In genomic region chr2:106083801-106084800, GRCm38 (mm10) we compare ENCODE assay signal across 12 mouse cellular contexts.
DNase-seq lines count a peak whose midpoint lies in the region; ATAC-seq and TF ChIP-seq lines count a peak whose summit lies in the region.
"Had no signal": no experiment of that assay in that cellular context is flagged by ENCODE, and none has a peak within 500 bp of the region (broad histone marks: within the 10 kb centered on the region; RNA-seq: fewer than 3 reads in every experiment).

No protein-coding gene starts in this region.

- H3K4me3 ChIP-seq in hindbrain, embryonic 12.5 days = no peak overlapping the region
- H3K4me3 ChIP-seq in midbrain, postnatal 0 days (ENCODE audit: low read depth, low read length) = no peak overlapping the region
- H3K4me3 ChIP-seq: heart, embryonic 15.5 days; myocyte had no signal

- H3K36me3 ChIP-seq in hindbrain, embryonic 12.5 days = no peaks in the 10 kb centered on the region
- no peaks in the 10 kb centered on the region for H3K36me3 ChIP-seq in midbrain, postnatal 0 days (ENCODE audit: insufficient read depth, low read length)
- H3K36me3 ChIP-seq: heart, embryonic 15.5 days had no signal

- H3K27ac ChIP-seq in hindbrain, embryonic 12.5 days = peak overlapping the region; percentile 48
- no peak overlapping the region for H3K27ac ChIP-seq in midbrain, postnatal 0 days (ENCODE audit: low read depth, low read length)
- H3K27ac ChIP-seq: heart, embryonic 15.5 days had no signal

- ATAC-seq in hindbrain, embryonic 12.5 days (ENCODE audit: low FRiP score) = peak; percentile 86
- peak; percentile 54; the same call in 1 of the 2 replicates for ATAC-seq in midbrain, postnatal 0 days (ENCODE audit: low FRiP score)

- no peak overlapping the region for H3K9ac ChIP-seq in hindbrain, embryonic 12.5 days
- no peak overlapping the region for H3K9ac ChIP-seq in midbrain, postnatal 0 days (replicated peaks; ENCODE audit: low read length, poor library complexity, severe bottlenecking)
- H3K9ac ChIP-seq: heart, embryonic 15.5 days had no signal

- no peak for TF ChIP-seq CTCF in brain, embryonic 14.5 days (IDR thresholded peaks at IDR 0.05; ENCODE audit: borderline replicate concordance, extremely low read depth, insufficient read depth, insufficient read length)
- no peak for TF ChIP-seq CTCF in midbrain, postnatal 0 days (IDR thresholded peaks at IDR 0.05)

- H3K4me2 ChIP-seq in hindbrain, embryonic 12.5 days (replicated peaks) = 0 out of 2 replicates have a peak overlapping the region, but pooled peaks have one; percentile 15
- H3K4me2 ChIP-seq in midbrain, postnatal 0 days (ENCODE audit: low read depth, low read length, poor library complexity, severe bottlenecking) = peak overlapping the region; percentile 29; the same call in 1 of the 2 replicates
- H3K4me2 ChIP-seq: heart, embryonic 15.5 days had no signal

- peak; percentile 98 for DNase-seq in brain, embryonic 14.5 days (ENCODE audit: low read depth)
- peak; percentile 16 for DNase-seq in embryo, embryonic 11.5 days (ENCODE audit: low read depth, low spot score)
- peak; percentile 82 for DNase-seq in midbrain, postnatal 0 days (ENCODE audit: low spot score)
- no peak for DNase-seq in lung, postnatal 4 days
- DNase-seq in lung, postnatal 10 days = no peak
- DNase-seq in thymus, postnatal 0 days (ENCODE audit: low spot score) = no peak
- DNase-seq: kidney, adult 2 months; lung, adult 18-20 months; thymus, postnatal 14 days had no signal

- H3K4me1 ChIP-seq in hindbrain, embryonic 12.5 days = peaks cover 16% of the 10 kb centered on the region
- H3K4me1 ChIP-seq in midbrain, postnatal 0 days (ENCODE audit: insufficient read depth, low read length) = no peaks in the 10 kb centered on the region; the same call in 1 of the 2 replicates
- H3K4me1 ChIP-seq: heart, embryonic 15.5 days had no signal

- H3K9me3 ChIP-seq in hindbrain, embryonic 12.5 days (replicated peaks) = no peaks in the 10 kb centered on the region
- no peaks in the 10 kb centered on the region for H3K9me3 ChIP-seq in midbrain, postnatal 0 days (ENCODE audit: low read length)
- H3K9me3 ChIP-seq: heart, embryonic 15.5 days had no signal

- 10% methylated on average over 11 of the region's 11 CpGs for WGBS in hindbrain, embryonic 12.5 days
- WGBS in midbrain, postnatal 0 days = 13% methylated on average over 11 of the region's 11 CpGs

- no peak for TF ChIP-seq POLR2A in brain, embryonic 14.5 days (IDR thresholded peaks at IDR 0.05; ENCODE audit: borderline replicate concordance, extremely low read depth, insufficient read depth, insufficient read length, poor library complexity, severe bottlenecking)

- peaks cover 5% of the 10 kb centered on the region; the same call in 1 of the 2 replicates for H3K27me3 ChIP-seq in hindbrain, embryonic 12.5 days
- H3K27me3 ChIP-seq in midbrain, postnatal 0 days (ENCODE audit: insufficient read depth, low read length) = no peaks in the 10 kb centered on the region
- H3K27me3 ChIP-seq: heart, embryonic 15.5 days had no signal

Comparison
In these comparisons a context has a peak if more than half of its experiments do, and no peak if none do; other contexts are left out.
1. DNase-seq: peak in brain, embryonic 14.5 days (single experiment), embryo, embryonic 11.5 days (single experiment) and midbrain, postnatal 0 days (single experiment); none in lung, postnatal 4 days (0 of 2), lung, postnatal 10 days (single experiment) and thymus, postnatal 0 days (single experiment).